Mouse (Mus musculus) urinary bladder, postnatal 36 days (tissue): Measurements from ENCODE around the gene Slc6a13.

ENCODE experiments used
- DNase-seq, 2 experiments: peaks; one replicate each; pipeline ENCODE4 v3.0.0; 2022; ENCODE audit warnings: low spot score in 2 of 2, mixed read lengths in 1 of 2

Gene Slc6a13

GRCm38 (mm10) chr6:121376159-121376558 lies 76.1 kb downstream of the Slc6a13 start:
- DNase-seq = no peak

- no peak for DNase-seq
Measured at GRCm38 (mm10) chr6:121378256-121378655, 78.2 kb downstream of the Slc6a13 start.

GRCm38 (mm10) chr6:121380576-121380975 lies 80.5 kb downstream of the Slc6a13 start:
- no peak for DNase-seq

- no peak for DNase-seq
Measured at GRCm38 (mm10) chr6:121382071-121382470, 82.0 kb downstream of the Slc6a13 start.

- DNase-seq = no peak
Measured at GRCm38 (mm10) chr6:121385397-121385796, 85.4 kb downstream of the Slc6a13 start.
